Mouse (Mus musculus) urinary bladder, postnatal 4 days (tissue): Measurements from ENCODE around the gene Rspo1.

Experiments
- DNase-seq, 2 experiments: peaks; one replicate each; pipeline ENCODE4 v3.0.0; 2021 to 2022; ENCODE audit warnings: low spot score in 2 of 2

Rspo1 gene

GRCm38 (mm10) chr4:125029891-125030614 is 43.8 kb downstream of the Rspo1 start:
- peak; percentile 85 to 94 for DNase-seq

DNA sequence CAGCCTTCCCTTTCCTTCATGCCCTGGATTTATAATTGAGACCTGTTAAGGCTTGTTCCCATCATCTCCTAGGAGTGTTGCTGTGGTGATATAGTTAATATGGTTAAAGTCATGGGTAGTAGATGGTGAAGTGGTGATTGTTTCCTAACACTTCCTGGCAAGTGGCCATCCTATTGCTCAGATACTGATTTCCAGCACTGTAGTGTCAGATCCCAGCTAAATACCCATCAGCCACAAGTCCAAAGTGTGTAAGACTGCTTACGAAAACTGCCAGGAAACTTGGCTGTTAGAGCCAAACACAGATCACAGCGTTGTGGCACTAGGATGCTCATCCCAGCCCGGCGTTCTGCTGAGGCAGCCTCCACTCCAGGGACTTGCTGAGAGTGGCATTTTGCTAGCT is 48.1 kb downstream of the Rspo1 start:
- DNase-seq: no peak

DNA sequence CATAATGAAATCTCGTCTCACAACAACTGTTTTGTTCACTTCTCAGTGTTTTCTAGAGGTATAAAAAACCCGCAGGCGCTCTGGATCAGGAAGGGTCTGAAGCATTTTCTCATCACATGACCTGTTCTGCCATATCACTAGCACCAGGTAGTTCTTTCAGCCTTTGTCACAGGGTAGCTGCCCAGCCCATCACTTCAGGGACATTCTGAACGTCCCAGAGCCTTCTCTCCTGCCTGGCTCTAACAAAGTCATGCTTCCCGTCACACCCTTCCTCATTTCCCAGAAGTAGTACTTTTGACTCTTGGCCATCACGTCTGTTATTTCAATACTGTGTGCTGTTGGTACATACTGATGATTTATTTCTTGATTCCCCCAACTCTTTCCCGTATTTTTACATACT is 58.2 kb downstream of the Rspo1 start:
- no peak for DNase-seq

DNA sequence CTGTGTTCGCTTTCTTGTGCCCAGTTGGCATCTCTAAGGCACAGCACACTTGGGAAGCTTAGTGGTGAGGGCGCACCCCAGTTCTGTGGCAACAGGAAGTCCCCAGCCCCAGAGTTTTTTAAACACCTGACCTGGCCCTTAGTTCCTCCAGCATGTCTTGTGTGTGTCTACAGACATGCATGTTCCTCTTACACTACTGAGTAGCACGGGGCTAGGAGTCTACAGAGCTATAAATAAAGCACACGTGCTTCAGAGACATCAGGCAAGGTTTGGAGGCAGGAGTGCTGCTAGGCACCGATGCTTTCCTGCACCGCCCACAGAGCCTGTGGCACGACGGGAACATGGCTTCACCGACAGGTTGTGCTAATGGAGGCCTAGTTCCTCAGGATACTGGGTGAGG is 69.2 kb downstream of the Rspo1 start:
- no peak for DNase-seq

- DNase-seq: no peak
Measured at GRCm38 (mm10) chr4:125056476-125056875, 70.2 kb downstream of the Rspo1 start.

- DNase-seq: no peak
Measured at GRCm38 (mm10) chr4:125057273-125057672, 71.0 kb downstream of the Rspo1 start.

DNA sequence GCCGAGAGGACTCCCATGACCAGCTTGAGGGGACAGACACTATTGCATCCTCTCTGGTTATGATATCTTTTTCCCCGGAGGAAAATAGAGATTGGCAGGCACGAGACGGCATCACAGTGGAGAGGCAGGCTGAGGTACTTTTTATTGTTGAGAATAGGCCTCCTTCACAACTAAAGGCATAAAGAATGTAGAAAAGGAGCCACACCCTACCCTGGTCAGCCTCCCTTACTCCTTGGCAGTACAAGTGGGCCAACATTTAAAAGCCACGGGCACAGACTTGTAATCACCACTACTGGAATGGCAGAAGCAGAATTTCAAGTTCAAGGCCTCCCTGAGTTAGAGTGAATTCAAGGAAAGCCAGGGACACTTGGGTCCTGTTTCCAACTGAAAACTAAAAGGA is 71.8 kb downstream of the Rspo1 start:
- DNase-seq: no peak
